Mouse (Mus musculus): ENCODE measurements around the gene Nop9. TPM values are rescaled to one million over a fixed set of nuclear protein-coding genes. Genes with fewer than 3 reads are reported as not detected.

Gene Nop9
- polyA plus RNA-seq, 1 experiment from 2014 or later = 47.2 TPM

DNA sequence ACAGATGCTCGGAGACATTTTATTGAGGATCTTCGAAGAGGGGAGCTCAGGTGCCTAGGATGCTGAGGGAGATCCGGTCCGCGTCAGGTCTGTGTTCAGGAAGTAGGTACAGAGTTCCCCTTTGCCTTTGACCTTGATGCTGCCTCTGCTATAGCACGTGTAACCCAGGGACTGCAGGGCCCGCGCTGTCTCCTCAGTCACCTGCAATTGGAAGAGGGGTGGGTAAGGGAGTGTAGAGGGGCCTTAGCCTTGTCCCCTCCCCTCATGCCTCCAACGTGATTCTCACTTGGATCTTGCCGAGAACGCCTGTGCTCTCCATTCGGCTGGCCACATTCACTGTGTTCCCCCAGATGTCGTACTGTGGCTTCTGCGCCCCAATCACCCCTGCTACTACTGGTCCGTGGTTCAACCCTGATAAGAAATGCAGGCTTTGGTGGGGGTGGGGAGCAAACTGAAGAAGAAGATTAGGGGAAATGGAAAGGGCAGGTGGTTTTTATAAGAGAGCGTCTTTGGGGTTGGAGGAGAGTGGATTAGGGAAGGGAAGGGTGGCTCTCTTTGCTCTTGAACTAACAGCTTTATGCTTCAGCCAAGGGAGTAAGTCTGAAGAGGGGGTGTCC lies 23.7 kb downstream of the Nop9 start:
- DNase-seq (ENCODE audit: low spot score) = no peak

DNA sequence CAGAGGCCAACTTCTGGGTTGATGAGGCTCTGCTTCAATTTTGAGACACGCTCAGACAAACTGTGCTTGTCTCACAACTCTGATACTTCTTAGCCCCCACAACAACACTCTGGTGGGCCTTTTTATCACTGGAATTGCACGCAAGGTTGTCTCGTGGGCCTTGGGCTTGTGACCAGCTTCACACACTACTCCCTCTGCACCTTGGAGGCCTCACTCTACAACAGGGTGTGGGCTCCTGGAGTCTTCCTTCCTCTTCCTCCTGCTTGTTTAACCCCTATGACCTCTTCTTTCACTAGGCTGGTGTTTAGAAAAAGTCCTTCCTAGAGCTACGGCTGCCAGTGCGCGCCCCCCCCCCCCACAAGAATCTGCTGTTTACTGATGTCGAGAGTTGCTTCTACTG lies 31.2 kb downstream of the Nop9 start:
- DNase-seq (ENCODE audit: low spot score) = no peak

DNA sequence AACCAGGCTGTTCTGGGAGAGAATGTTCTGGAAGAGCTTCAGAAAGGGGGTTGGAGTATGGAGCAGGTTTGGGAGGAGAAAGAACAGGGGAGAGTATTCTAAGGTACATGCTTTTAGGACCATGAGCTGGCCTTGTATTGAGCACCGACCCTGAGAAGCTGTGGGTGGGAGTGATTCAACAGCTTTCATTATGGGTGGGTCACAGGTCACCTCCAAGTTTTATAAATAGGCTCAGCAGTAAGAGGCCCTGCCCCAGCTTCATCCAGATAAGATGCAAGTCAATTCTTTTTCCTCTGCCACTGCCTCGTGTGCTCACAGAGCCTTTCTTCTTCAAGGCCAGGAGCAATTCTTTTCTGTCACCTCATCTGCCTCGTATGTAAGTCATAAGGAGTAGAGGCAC lies 31.7 kb downstream of the Nop9 start:
- no peak for DNase-seq (ENCODE audit: low spot score)

DNA sequence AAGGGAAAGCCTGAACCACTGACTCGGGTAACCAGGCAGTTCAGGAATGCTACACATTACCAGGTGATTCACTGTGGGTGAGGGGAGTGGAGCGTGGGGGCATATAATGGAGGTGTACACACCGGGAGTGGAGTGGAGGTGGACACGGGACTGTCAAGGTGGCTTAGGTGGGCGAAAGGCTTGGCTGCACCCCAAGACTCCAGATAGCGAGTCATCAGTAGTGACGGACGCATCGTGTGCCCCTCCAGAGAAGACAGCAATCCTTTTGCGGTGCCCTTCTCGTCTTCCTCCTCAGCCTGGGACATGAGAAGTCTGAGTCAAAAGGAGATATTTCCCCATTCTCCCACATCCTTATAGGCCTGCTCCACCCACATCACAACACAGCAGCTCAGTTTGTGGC lies 32.3 kb downstream of the Nop9 start:
- DNase-seq (ENCODE audit: low spot score) = no peak

DNA sequence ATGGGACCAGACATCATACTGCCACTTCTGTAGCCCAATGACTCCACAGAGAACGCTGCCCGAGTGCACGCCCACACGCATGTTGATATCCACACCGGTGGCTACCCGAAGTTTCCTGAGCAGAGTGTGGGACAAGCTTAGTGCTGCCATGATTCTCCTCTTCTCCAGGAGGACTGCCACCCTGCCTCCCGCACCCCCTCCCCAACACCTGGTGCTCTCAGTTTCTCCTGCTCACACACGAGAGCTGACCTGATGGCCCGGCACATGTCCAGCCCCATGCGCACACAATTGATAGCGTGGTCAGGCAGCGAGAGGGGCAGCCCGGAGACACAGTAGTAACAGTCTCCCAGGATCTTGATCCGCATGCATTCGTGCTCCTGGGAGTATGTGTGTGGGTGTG lies 33.2 kb downstream of the Nop9 start:
- no peak for DNase-seq (ENCODE audit: low spot score)

DNA sequence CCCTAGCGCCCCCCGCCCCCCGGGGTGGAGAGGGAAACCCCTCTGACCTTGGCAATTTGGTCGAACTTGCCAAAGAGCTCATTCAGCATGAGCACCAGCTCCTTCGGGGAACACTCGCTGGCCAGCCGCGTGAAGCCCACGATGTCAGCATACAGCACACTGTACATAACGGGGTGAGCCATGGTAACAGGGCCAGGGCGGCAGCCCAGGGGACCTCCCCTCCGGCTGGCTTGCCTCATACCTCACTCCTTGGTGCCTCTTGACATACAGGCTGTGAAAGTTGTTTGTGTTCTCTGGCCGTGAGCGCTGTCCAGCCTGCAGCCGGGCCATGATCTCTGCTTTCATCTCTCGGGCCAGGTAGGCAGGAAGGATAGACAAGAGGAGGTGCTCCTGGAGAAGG lies 34.2 kb downstream of the Nop9 start:
- no peak for DNase-seq (ENCODE audit: low spot score)

DNA sequence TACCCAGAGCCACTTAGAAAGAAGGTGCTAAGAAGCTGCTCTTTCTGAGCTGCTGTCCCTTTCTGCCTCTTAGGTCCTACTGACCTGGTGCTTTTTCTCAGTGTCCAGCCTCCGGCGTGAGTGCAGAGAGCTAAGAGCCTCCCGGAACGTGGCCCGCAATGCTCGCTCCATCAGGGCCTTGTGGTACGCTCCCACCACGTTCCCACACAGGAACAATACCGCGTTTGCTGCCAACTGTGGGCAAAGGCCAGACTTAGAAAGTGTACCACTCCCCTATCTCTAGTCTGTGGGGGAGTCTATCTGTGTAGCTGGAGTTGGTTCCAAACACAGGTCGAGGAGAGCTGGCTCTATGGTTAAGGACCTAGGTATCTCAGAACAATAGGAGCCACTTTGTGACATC lies 35.2 kb downstream of the Nop9 start:
- no peak for DNase-seq (ENCODE audit: low spot score)

DNA sequence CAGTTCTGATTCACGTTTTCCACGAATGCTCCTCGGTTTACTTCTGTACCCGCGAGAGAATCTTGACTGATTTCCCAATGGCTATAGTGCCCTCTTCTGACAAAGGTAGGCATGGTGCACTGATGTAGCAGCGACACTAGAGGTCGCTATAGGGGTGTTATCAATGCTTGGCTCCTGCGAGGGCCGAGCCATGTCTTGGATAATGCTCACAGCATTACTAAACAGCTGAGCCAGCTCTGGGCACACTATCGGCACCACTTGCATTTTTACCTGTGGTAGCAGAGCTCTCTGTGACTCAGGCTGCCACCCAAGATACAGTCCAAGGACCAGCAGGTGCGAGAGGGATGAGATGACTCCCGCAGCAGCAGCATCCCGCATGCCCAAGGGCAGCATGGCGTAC lies 35.8 kb downstream of the Nop9 start:
- DNase-seq (ENCODE audit: low spot score) = peak; percentile 78

DNA sequence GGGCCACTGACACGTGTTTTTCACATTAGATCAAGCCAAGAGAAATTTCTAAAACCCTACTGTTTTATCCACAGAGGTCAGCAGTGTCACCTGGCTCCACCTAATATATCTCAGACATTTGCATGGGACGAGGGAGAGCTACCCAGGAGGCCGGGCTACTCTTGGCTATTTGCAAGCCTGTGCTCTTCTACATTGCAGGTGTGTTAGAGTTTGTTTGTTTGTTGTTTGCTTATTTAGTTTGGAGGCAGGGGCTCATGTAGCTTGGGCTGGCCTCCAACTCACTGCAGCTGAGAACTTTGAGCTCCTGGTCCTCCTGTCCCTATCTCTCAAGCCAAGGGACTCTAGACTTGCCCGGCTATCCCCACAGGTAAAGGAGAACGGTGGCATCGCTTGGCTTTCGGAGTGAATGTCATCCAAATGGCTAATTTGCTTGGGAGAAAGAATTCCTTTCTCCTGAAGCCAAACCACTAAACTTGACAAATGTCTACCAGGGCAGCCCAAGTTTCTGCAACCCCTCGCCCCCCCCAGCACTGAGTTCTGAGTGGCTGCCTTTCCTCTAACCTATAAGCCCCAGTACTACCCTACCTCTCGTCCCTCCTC lies 37.0 kb downstream of the Nop9 start:
- no peak for DNase-seq (ENCODE audit: low spot score)

DNA sequence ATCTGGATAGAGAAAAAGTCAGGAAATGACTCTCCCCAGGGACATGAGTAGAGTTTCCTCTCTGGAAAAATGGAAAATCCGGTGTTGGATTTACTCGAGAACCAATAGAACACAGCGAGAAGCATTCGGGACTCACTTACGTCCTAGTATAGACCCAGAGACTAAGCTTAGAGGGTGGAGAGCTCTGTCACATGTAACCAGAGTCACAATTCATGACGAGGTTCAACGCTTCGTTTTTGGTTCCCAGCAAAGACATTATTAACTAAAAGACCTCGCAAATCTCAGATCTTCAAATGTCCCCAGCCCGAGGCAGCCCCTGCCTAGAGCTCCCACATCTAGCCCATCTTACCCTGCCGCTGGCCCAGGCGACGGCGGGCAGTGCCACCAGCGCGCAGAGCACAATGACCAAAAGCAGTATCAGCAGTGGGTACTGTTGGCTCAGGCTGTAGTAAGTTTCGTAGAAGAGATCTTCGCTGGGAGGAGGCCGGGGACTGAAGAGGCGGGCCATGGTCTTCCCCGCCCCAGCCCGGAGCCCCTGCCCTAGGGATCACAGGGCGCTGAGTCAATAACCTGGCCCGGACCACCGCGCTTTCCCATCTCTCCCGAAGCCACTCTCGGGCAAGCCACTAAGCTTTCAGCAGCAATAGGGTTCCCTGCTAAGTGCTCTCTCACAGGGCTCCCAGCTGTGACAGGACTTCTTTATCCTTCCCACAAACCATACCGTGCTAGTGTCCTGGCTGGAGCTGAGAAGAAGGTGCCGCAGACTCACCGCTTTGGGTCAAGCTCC lies 37.9 kb downstream of the Nop9 start:
- DNase-seq (ENCODE audit: low spot score) = no peak

DNA sequence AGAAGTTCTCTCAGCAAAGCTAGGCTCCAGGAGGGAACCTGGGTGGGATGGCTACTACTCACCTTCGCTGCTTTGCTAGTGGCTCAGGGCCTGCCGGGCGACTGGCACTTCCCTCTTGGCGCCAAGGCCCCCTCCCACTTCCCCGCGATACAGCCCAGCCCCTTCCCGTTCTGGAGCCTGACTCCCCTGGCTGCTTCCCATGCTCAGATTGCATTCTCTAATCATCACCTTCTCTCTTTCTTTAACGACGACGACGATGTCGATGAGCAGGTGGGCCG lies 38.4 kb downstream of the Nop9 start, which contains the start of gene Adcy4:
Gene Adcy4, minus strand, starts transcription at position 138 of the 278 bp plus-strand sequence.
- DNase-seq (ENCODE audit: low spot score) = no peak

DNA sequence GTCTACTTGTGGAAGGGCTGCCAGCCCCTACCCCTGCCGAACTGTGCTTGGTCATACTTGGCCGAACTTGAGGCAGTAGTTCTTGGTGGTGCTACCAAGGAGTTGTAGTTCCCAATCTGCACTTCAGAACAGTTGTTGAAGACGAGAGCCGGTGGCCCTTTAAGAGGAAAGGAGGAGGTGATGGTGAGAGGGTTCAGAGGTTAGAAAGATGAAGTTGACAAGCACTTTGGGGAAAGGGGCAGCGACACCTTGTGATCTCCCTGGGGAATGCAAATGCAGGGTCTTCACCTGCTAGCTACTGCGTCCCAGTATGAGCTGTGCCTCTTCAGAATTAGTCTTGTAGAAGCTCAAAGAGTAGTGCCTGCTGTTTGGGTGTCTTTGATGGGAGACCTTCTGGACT lies 39.7 kb downstream of the Nop9 start:
- peak; percentile 40 for DNase-seq (ENCODE audit: low spot score)

DNA sequence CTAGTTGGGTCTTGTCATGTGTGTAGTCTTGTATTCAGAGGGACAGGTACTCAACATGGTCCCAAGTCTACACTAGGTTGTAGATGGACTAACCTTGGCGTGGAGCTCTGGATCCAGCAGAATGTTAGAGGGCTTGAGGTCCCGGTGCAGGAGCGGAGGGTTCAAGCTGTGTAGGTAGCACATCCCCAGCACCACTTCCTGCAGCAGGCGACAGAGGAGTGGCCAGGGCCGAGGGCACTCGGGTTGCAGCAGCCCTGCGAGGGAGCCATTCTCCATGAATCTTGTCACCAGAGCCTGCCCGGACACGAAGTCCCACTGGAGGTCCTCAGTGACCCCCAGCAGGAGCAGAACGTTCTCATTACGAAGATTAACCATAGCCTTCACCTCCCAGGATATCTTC lies 42.2 kb downstream of the Nop9 start:
- no peak for DNase-seq (ENCODE audit: low spot score)

DNA sequence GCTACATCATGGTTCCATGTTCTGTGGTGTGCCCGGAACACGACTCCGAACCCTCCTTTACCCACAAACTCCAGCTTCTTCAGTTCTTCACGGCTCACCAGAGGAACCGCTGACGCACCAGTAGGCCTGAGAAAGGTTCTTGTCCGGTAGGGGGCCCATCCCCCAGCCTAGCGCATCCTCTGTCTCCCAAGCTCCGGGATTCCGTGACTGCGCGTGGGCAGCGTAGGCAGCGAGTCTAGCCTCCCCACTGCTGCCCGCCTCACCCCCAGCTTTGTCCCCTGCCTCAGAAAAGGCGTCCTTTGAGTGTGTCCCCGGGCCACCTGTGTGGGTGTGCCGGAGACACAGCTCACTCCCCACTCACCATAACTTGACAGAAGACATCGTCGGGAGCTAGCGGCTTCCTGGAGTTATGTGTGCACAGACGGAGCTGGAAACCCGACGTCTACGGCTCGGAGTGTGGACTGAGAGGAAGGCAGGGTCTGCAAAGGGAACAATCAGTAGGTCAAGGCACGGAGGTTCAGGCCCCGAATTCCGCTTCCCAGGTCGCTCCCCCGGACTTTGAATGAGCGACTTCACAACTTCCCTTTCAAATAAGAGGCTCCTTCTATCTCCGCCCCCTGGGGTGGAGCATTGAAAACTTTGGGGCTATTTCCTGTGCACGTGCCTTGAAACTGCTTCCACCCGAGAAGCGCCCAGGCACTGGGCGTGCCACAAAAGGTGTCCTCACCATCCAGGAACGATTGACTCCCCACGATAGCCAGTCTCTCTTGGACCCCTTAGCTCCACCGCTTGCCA lies 43.0 kb downstream of the Nop9 start, which contains the start of gene Ripk3:
Gene Ripk3, minus strand, starts transcription at position 610 of the 795 bp plus-strand sequence.
- DNase-seq (ENCODE audit: low spot score) = peak; percentile 85

DNA sequence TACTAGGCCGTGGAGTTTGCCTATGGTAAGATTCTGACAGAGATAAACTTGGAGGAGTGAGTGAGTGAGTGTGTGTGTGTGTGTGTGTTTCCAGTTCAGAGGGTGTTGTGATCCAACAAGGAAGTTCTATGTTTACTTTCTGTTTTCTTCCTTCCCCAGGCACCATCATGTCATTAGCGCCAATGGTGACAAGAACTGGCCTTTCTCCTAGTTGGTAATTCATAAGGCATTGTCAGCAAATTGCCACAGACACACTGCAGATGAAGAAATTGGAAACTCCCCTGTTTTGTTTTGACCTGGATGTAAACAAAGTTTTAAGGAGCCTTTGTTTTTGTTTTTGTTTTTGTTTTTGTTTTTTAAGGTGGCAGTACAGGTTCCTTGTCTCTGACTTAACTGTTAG lies 48.0 kb downstream of the Nop9 start:
- DNase-seq (ENCODE audit: low spot score) = no peak

DNA sequence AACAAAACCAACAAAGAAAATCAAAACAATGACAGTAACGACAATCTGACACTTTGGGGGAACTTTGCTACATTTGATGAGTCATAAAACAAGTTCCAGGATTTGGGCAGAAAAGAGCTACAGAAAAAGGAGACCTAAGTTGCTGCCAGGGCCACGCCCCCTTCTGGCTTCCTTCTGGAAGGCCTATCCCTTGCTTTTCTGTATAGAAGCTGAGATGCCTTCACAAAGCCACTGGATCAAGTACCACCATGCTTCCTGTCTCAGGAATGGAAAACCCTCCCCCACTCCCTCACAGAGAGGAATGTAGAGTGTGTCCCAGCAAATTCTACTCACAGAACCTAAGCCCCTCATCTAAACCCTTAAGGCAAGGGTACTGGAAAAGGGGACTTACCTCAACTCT lies 48.5 kb downstream of the Nop9 start:
- DNase-seq (ENCODE audit: low spot score) = no peak

DNA sequence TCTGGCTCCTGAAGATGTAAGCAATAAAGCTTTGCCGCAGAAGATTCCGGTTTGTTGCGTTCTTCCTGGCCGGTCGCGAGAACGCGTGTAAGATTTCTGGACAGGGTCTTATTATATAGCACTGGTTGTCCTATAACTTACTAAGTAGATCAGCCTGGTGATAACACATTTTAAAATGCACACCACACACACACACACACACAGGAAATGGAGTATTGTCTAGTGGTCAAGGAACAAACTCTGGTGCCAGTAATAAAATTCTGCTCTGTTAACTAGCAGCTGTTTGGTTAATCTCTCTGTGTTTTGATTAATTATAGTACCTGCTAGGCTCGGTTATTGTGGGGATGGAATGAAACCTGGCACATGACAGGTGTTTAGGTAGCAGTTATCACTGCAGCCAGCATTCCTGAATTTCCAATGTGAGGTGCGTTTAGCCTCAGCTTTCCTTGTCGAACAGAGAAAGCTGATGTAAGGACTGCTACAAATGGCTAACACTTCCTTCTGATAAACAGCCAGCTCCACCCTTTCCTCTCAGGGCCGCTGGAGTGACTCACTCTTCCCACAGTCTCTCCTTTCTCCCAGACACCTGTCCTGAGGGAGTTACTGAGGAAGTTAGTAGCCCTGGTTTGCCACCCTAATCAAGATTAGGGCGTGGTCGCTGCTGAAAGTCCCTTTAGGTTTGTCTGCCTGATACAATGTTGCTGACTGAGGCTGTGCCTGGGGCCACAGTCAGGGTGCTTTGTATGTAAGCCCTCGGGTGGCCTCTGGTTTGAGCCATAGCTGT lies 50.1 kb downstream of the Nop9 start:
- no peak for DNase-seq (ENCODE audit: low spot score)
